Mouse (Mus musculus): ENCODE measurements around the gene Map3k5. TPM values are rescaled to one million over a fixed set of nuclear protein-coding genes. Genes with fewer than 3 reads are reported as not detected.

Gene Map3k5
- total RNA-seq, 2 experiments from 2014 or later, result 4.9 to 9.5 TPM

GRCm38 (mm10) chr10:20149835-20150355, 215.6 kb downstream of the Map3k5 start:
- no peak for DNase-seq (ENCODE audit: low spot score in 2 of 2)

GRCm38 (mm10) chr10:20152131-20152530, 217.9 kb downstream of the Map3k5 start:
- DNase-seq (ENCODE audit: low spot score in 2 of 2), result no peak

- DNase-seq (ENCODE audit: low spot score in 2 of 2), result no peak
Measured at GRCm38 (mm10) chr10:20153507-20153906, 219.2 kb downstream of the Map3k5 start.

GRCm38 (mm10) chr10:20155401-20155800, 221.1 kb downstream of the Map3k5 start:
- no peak for DNase-seq (ENCODE audit: low spot score in 2 of 2)

- no peak for DNase-seq (ENCODE audit: low spot score in 2 of 2)
Measured at GRCm38 (mm10) chr10:20157021-20157726, 222.9 kb downstream of the Map3k5 start.

GRCm38 (mm10) chr10:20158756-20159155, 224.5 kb downstream of the Map3k5 start:
- DNase-seq (ENCODE audit: low spot score in 2 of 2), result no peak

GRCm38 (mm10) chr10:20159308-20159707, 225.0 kb downstream of the Map3k5 start:
- DNase-seq (ENCODE audit: low spot score in 2 of 2), result no peak

GRCm38 (mm10) chr10:20160914-20161313, 226.6 kb downstream of the Map3k5 start:
- no peak for DNase-seq (ENCODE audit: low spot score in 2 of 2)

- DNase-seq (ENCODE audit: low spot score in 2 of 2), result no peak
Measured at GRCm38 (mm10) chr10:20164810-20165209, 230.5 kb downstream of the Map3k5 start.

GRCm38 (mm10) chr10:20166797-20167196, 232.5 kb downstream of the Map3k5 start:
- no peak for DNase-seq (ENCODE audit: low spot score in 2 of 2)

- no peak for DNase-seq (ENCODE audit: low spot score in 2 of 2)
Measured at GRCm38 (mm10) chr10:20167467-20167866, 233.2 kb downstream of the Map3k5 start.

- no peak for DNase-seq (ENCODE audit: low spot score in 2 of 2)
Measured at GRCm38 (mm10) chr10:20169182-20169674, 235.0 kb downstream of the Map3k5 start.

- DNase-seq (ENCODE audit: low spot score in 2 of 2), result no peak
Measured at GRCm38 (mm10) chr10:20169927-20170604, 235.8 kb downstream of the Map3k5 start.

- DNase-seq (ENCODE audit: low spot score in 2 of 2), result peak; percentile 29 to 50
Measured at GRCm38 (mm10) chr10:20170605-20171088, 236.4 kb downstream of the Map3k5 start.

GRCm38 (mm10) chr10:20171209-20171608, 236.9 kb downstream of the Map3k5 start:
- DNase-seq (ENCODE audit: low spot score in 2 of 2), result no peak

- DNase-seq (ENCODE audit: low spot score in 2 of 2), result no peak
Measured at GRCm38 (mm10) chr10:20171756-20172155, 237.5 kb downstream of the Map3k5 start.

- DNase-seq (ENCODE audit: low spot score in 2 of 2), result no peak
Measured at GRCm38 (mm10) chr10:20173733-20174132, 239.5 kb downstream of the Map3k5 start.

- no peak for DNase-seq (ENCODE audit: low spot score in 2 of 2)
Measured at GRCm38 (mm10) chr10:20176054-20176453, 241.8 kb downstream of the Map3k5 start.

- DNase-seq (ENCODE audit: low spot score in 2 of 2), result no peak
Measured at GRCm38 (mm10) chr10:20178807-20179605, 244.7 kb downstream of the Map3k5 start.

- no peak for DNase-seq (ENCODE audit: low spot score in 2 of 2)
Measured at GRCm38 (mm10) chr10:20181198-20181597, 246.9 kb downstream of the Map3k5 start.

GRCm38 (mm10) chr10:20181680-20182399, 247.6 kb downstream of the Map3k5 start:
- DNase-seq (ENCODE audit: low spot score in 2 of 2), result no peak

Data from gastrocnemius, postnatal 4 days (tissue).